Mouse (Mus musculus) thymus, adult 2 months (tissue): Measurements from ENCODE around the gene Card11.

Experiments
- CTCF ChIP-seq: fragments of 200-500 bp; IDR thresholded peaks from 2 replicates; pipeline ENCODE4 v1.5.1; 2012; ENCODE audit warnings: mild to moderate bottlenecking, control low read depth, low read length, moderate library complexity, borderline replicate concordance; ENCODE audit not compliant: control insufficient read depth, poor library complexity, insufficient read depth; ENCODE audit errors: extremely low read depth
- POLR2A ChIP-seq: fragments of 200-500 bp; IDR thresholded peaks from 2 replicates; pipeline ENCODE4 v1.6.1; 2012; ENCODE audit warnings: mild to moderate bottlenecking, low read length, control low read depth, moderate library complexity; ENCODE audit not compliant: control insufficient read depth, poor library complexity, insufficient read depth; ENCODE audit errors: extremely low read depth

DNA sequence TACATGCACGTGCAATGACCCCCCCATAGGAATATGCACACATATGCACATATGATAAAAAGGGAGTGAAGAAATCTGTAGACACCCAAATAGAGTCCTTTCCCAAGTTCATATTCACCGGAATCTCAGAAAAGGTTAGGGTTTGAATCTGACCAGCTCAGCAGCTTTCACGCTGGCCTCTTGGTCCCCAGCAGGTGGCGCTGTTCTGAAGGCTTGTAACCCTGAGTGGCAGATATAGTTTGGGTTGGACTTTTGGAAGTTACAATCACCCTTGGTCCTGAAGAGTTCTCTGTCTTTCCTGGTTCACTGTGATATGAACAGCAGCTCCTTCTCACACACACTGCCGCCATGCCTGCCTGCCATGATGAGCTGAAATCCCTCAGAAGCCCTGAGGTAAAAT, 24.1 kb upstream of the Card11 start:
- peak; percentile 68; the same call in 1 of the 2 replicates for TF ChIP-seq CTCF
- TF ChIP-seq POLR2A: no peak
